Mouse (Mus musculus) stomach, embryonic 16.5 days (tissue): Measurements from ENCODE around the gene Ak5. TPM values are rescaled to one million over a fixed set of nuclear protein-coding genes. Genes with fewer than 3 reads are reported as not detected.
A peak's percentile ranks its signal among the peaks of the same experiment; 100 is the strongest.

Source experiments
- ATAC-seq: fragments of 200-750 bp; cut with Nextera tagmentation; 2 replicates; pipeline ENCODE4 v1.8.0; 2017; ENCODE audit warnings: moderate number of reproducible peaks, moderate TSS enrichment; ENCODE audit not compliant: insufficient read depth, low FRiP score
- H3K27ac ChIP-seq: fragments of 300-500 bp; sonication (generic); 2 replicates; pipeline ENCODE4 v1.5.1; 2014; ENCODE audit warnings: low read length
- H3K27me3 ChIP-seq: fragments of 300-500 bp; sonication (generic); 2 replicates; pipeline ENCODE4 v1.6.1; 2014; ENCODE audit warnings: low read length, control low read depth, mixed read lengths; ENCODE audit not compliant: control insufficient read depth, insufficient read depth
- H3K36me3 ChIP-seq: fragments of 300-500 bp; sonication (generic); 2 replicates; pipeline ENCODE4 v1.6.1; 2014; ENCODE audit warnings: low read length; ENCODE audit not compliant: control insufficient read depth, insufficient read depth
- H3K4me1 ChIP-seq: fragments of 300-500 bp; sonication (generic); 2 replicates; pipeline ENCODE4 v1.6.1; 2014; ENCODE audit warnings: low read length, control low read depth, mixed read lengths; ENCODE audit not compliant: control insufficient read depth, insufficient read depth
- H3K4me2 ChIP-seq: fragments of 300-500 bp; sonication (generic); 2 replicates; pipeline ENCODE4 v1.6.1; 2014; ENCODE audit warnings: low read depth, low read length, mixed read lengths
- H3K4me3 ChIP-seq: fragments of 300-500 bp; sonication (generic); replicated peaks from 2 replicates; pipeline ENCODE4 v1.5.1; 2014; ENCODE audit warnings: mild to moderate bottlenecking, low read length
- H3K9ac ChIP-seq: fragments of 300-500 bp; sonication (generic); 2 replicates; pipeline ENCODE4 v1.6.1; 2014; ENCODE audit warnings: low read length
- H3K9me3 ChIP-seq: fragments of 300-500 bp; sonication (generic); replicated peaks from 2 replicates; pipeline ENCODE4 v1.6.1; 2016; ENCODE audit warnings: low read length, control low read depth; ENCODE audit not compliant: control insufficient read depth
- WGBS: fragments of 180-500 bp; shearing (Covaris S2); extraction: QIAGEN DNeasy Blood & Tissue Kit; methylation state at CpG from one replicate; pipeline ENCODE4 v1.1.7; 2014; 5-methylcytosine and 5-hydroxymethylcytosine counted together
- polyA plus RNA-seq: library from polyadenylated mRNA; unstranded; fragments of >200 nt; fragmentation: Nextera tagmentation; extraction: Ambion mirVana; gene quantifications from 2 replicates; pipeline ENCODE4 v1.2.1, GENCODE M21; 2015

The Ak5 gene
- polyA plus RNA-seq, 1 experiment from 2014 or later, result 2.8 TPM

DNA sequence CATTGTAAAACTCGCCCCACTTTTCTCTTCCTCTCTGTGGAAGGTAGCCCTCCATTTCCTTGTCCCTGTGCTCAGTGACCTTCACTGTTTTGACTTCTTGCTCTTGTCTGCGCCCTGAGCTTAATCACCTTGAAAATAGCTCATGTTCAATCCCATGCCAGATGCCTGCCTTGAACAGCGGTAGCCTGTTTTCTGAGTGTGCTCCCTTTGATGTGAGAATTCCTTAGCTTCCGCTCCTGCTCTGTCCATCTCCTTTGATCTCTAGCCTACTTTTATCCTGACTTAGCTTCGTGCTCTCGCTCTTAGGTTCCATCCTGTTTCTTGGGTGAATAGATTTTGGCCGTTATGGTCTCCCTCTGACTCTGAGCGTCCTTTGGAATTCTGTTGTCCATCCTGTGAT is 31.1 kb upstream of the Ak5 start:
- Histone ChIP-seq H3K4me3 (no peak overlapping the region), H3K9me3 (no peaks in the 10 kb centered on the region), H3K27ac (no peak overlapping the region), H3K4me2 (no peak overlapping the region), H3K27me3 (no peaks in the 10 kb centered on the region), H3K4me1 (no peaks in the 10 kb centered on the region), H3K36me3 (no peaks in the 10 kb centered on the region), H3K9ac (no peak overlapping the region)
- 70% methylated on average over 8 of the region's 8 CpGs for WGBS
- ATAC-seq, result no peak

DNA sequence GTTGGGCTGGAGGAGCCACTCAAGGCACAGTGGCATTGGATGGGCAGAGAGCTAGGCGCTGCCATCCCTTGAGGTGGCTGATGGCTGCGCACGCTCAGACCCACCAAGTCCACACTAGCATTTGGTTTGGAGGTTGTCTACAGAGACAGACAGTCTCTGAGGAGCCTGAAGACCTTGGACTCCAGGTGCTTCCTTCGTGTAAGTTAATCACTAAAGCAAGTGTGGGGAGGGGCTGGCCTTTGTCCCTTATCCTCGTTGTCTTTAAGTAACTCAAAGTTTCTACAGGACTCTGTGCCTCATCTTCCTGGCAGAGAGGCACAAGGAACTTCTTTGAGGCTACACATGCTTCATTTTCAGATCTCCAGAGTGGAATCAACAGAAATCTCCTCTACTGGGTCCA is 29.9 kb upstream of the Ak5 start:
- no peaks in the 10 kb centered on the region for H3K27me3 ChIP-seq
- 77% methylated on average over 5 of the region's 5 CpGs for WGBS
- ATAC-seq, result no peak
- H3K4me3 ChIP-seq, result no peak overlapping the region
- no peaks in the 10 kb centered on the region for H3K4me1 ChIP-seq
- H3K27ac ChIP-seq, result no peak overlapping the region
- H3K4me2 ChIP-seq, result no peak overlapping the region
- no peaks in the 10 kb centered on the region for H3K36me3 ChIP-seq
- H3K9me3 ChIP-seq, result no peaks in the 10 kb centered on the region
- no peak overlapping the region for H3K9ac ChIP-seq

DNA sequence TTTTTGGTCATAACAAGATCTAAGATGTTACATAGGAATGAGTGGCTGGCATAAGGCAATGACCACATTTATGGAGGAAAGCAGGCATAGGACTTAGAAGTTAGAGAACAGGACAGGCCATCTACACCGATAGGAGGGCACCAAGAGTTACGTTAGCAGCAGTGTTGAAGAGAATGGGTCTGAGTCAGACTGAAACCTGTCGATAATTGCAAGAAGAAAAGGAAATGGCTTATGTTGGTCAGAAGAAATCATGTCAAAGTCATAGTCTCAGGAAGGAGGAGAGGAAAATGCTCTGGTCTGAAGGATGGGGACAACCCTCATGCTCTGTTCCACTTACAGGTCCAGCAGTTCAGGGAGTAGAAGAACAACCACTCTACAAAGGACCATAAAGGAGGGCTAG is 26.8 kb upstream of the Ak5 start:
- no peaks in the 10 kb centered on the region for H3K27me3 ChIP-seq
- H3K9ac ChIP-seq, result no peak overlapping the region
- H3K4me1 ChIP-seq, result no peaks in the 10 kb centered on the region
- no peak overlapping the region for H3K27ac ChIP-seq
- no peaks in the 10 kb centered on the region for H3K36me3 ChIP-seq
- H3K4me2 ChIP-seq, result no peak overlapping the region
- no peak for ATAC-seq
- 91% methylated on average over 3 of the region's 3 CpGs for WGBS
- H3K9me3 ChIP-seq, result no peaks in the 10 kb centered on the region
- no peak overlapping the region for H3K4me3 ChIP-seq

DNA sequence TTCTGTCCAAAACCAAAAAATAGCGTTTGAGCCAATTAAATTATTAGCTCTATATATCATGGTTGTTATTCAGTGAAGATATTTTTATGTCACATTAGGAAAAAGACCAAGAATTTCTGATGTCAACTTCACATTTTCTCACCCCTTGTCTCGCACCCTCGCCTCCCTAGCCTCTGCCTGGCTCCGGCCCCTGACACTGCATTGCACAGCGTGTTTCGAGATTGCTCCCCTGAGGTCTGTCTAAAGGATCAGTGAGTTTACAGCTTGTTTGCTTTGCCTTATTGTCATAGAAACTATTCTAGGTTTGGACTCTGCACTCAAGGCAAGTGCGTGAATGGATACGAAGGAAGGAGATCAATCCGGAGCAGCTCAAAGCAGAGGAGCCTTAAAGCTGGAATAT is 20.9 kb upstream of the Ak5 start:
- H3K27ac ChIP-seq, result no peak overlapping the region
- H3K4me1 ChIP-seq, result no peaks in the 10 kb centered on the region
- H3K9ac ChIP-seq, result no peak overlapping the region
- H3K4me2 ChIP-seq, result no peak overlapping the region
- 58% methylated on average over 9 of the region's 9 CpGs for WGBS
- H3K4me3 ChIP-seq, result no peak overlapping the region
- H3K27me3 ChIP-seq, result no peaks in the 10 kb centered on the region
- no peaks in the 10 kb centered on the region for H3K36me3 ChIP-seq
- H3K9me3 ChIP-seq, result no peaks in the 10 kb centered on the region
- no peak for ATAC-seq

DNA sequence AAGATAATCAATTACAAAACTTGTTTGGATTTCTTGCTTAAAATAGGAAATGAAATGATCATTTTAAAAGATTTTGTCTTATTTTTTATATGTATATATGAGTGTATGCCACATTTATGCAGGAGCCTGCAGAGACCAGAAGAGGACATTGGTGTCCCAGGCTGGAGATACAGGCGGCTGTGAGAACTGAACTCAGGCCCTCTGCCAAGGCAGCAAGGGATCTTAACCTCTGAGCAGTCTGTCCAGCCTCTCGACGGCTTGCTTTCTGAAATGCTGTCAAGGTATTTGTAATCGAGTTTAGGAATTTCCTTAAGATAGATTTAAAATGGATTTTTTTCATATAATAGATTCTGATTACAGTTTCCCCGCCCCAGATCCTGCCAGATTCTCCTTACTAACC is 20.4 kb upstream of the Ak5 start:
- Histone ChIP-seq H3K4me2 (no peak overlapping the region), H3K4me1 (no peaks in the 10 kb centered on the region), H3K36me3 (no peaks in the 10 kb centered on the region), H3K9ac (no peak overlapping the region), H3K27me3 (no peaks in the 10 kb centered on the region), H3K4me3 (no peak overlapping the region), H3K9me3 (no peaks in the 10 kb centered on the region), H3K27ac (no peak overlapping the region)
- 47% methylated on average over 5 of the region's 5 CpGs for WGBS
- ATAC-seq, result no peak

DNA sequence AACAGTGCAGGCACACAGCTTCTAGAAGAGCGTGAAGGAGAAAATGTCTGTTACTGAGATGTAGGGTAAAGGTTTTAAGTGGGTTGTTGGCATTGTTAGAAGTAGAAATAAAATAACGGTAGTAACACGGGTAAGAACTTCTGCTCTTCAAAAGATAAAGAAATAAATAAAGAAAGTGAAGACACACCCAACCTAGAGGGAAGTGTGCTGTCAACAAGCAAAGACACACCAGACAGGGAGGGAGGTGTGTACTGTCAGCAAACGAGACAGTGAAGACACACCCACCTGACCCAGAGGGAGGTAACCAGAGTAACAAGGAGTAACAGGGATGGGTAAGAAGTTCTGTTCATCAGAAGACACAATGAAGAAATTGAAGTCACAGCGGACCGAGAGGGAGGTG is 6.5 kb upstream of the Ak5 start:
- no peaks in the 10 kb centered on the region for H3K9me3 ChIP-seq
- no peaks in the 10 kb centered on the region for H3K36me3 ChIP-seq
- H3K9ac ChIP-seq, result no peak overlapping the region
- no peaks in the 10 kb centered on the region for H3K27me3 ChIP-seq
- no peak overlapping the region for H3K4me3 ChIP-seq
- WGBS, result 62% methylated on average over 6 of the region's 6 CpGs
- no peak overlapping the region for H3K4me2 ChIP-seq
- ATAC-seq, result no peak
- H3K4me1 ChIP-seq, result no peaks in the 10 kb centered on the region
- no peak overlapping the region for H3K27ac ChIP-seq

DNA sequence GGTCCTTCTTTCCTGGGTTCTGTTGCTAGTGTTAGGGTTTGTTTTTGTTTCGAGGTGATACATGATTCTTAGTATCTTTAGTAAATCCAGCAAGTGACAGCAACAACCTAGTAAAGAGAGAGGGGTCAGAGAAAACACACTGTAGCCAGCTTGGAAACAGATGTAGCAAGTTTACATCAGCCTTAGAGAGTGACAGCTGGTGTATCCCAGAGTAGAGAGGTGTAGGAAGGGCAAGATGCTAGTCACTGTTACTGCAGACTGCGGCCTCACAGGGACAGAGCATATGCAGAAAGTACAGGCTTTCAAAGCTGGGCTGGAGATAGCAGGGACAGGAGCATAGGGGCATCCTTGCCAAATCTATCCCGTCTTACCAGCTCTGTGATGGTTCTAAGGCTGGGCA is 1.6 kb upstream of the Ak5 start:
- 55% methylated on average over 3 of the region's 3 CpGs for WGBS
- H3K27ac ChIP-seq, result no peak overlapping the region
- no peak for ATAC-seq
- no peak overlapping the region for H3K4me3 ChIP-seq
- no peak overlapping the region for H3K9ac ChIP-seq
- H3K9me3 ChIP-seq, result no peaks in the 10 kb centered on the region
- no peak overlapping the region for H3K4me2 ChIP-seq
- H3K36me3 ChIP-seq, result no peaks in the 10 kb centered on the region
- peaks cover 17% of the 10 kb centered on the region for H3K27me3 ChIP-seq
- peaks cover 9% of the 10 kb centered on the region for H3K4me1 ChIP-seq

DNA sequence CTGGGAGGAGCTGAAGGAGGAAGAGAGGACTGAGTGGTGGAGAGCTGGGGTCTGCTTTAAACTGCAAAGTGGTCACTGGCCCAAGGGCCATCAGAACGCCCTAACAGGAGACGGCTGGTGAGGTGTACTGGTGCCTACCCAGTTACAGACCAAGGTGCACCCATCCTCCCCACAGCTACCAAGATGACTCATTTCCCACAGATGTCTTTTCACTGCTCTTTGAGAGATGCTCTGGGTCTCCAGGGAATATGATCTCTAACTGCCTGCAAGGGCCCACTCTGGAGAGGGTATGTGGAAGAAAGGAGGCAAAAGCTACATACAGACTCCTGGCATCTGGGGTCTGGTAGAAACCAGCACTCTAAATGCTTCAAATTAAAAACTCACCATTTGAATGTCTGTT is 633 bp upstream of the Ak5 start:
- 79% methylated on average over 2 of the region's 2 CpGs for WGBS

DNA sequence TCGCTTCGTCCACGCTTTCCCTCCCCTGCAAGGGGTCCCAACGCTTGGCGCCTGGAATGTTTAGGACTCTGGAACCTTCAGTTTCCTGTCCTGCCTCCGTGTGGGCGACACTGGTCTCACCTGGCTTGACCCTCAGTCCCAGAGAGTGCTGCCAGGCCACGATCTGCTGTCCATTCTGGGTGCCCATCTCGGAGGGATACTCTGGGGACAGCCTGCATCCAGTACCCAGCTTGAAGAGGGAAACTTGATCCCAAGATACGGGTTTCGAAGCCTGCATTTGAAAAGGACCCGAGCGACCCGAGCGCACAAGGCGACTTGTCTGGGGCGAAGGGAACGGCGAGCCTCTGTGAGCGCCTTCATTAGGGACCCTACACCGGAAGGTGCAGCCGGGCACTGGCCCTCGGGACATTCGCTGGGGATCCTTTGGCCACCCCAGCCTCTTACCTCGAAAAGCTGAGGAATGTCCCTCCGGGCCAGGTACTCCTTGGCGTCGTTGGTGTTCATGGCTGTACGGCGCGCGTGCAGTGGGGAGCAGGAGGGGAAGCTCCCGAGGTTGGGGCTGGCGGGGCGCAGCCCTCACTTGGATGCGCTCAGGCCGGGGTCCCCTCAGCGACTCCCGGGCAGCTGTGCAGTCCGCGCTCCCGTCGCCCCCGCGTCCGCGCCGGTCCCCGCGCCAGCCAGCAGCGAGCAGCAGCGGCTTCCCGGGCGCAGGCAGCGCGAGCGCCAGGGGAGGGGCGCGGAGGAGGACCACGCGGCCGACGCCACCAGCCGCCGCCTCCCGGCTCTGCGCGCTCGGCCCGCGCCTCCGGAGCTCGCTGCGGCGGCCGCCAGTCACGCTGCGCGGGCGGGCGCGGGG is 576 bp downstream of the Ak5 start:
- Histone ChIP-seq H3K9ac (peak overlapping the region; percentile 69), H3K4me3 (peak overlapping the region; percentile 53), H3K27ac (no peak overlapping the region), H3K27me3 (peaks cover 17% of the 10 kb centered on the region), H3K4me1 (peaks cover 9% of the 10 kb centered on the region), H3K36me3 (no peaks in the 10 kb centered on the region), H3K4me2 (peak overlapping the region; percentile 95), H3K9me3 (no peaks in the 10 kb centered on the region)
- under 1% methylated on average over 64 of the region's 82 CpGs for WGBS
- peak; percentile 77; the same call in 1 of the 2 replicates for ATAC-seq

More for the DNA sequence above, 633 bp upstream of the Ak5 start:
- Histone ChIP-seq H3K27ac (no peak overlapping the region), H3K27me3 (peaks cover 17% of the 10 kb centered on the region), H3K4me2 (no peak overlapping the region), H3K9me3 (no peaks in the 10 kb centered on the region), H3K36me3 (no peaks in the 10 kb centered on the region), H3K4me1 (peaks cover 9% of the 10 kb centered on the region), H3K9ac (no peak overlapping the region), H3K4me3 (no peak overlapping the region)
- no peak for ATAC-seq
